Mouse (Mus musculus): ENCODE measurements around the gene Dlg2.

Dlg2 gene

DNA sequence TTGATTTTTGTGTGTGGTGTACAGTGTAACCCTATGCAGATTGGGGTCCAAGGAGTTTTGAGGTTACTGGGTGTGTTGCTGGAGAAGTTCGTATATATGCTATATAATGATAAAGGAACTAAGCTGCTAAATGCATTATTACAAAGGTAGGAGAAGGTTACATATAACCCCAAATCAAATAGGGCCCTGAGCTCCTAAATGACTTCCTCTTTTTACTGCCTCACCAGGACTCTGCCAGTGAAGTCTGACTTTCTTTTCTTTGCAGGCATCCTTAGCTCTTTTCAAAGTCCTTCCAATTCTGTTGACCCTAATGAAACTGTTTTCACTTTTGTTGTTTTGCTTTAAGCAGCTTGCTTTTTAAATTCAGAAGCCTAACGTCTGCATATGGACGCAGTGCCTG, 1016.8 kb downstream of the Dlg2 start:
- H3K9me3 ChIP-seq (ENCODE audit: low read length): no peaks in the 10 kb centered on the region
- H3K27me3 ChIP-seq (ENCODE audit: insufficient read depth, low read length): no peaks in the 10 kb centered on the region
- H3K36me3 ChIP-seq (ENCODE audit: insufficient read depth, low read length): no peaks in the 10 kb centered on the region
- no peaks in the 10 kb centered on the region for H3K4me1 ChIP-seq (replicated peaks; ENCODE audit: low read depth, low read length)
- no peak overlapping the region for H3K4me3 ChIP-seq (replicated peaks; ENCODE audit: low read length)
- no peak for TF ChIP-seq NANOG (IDR thresholded peaks at IDR 0.05; ENCODE audit: borderline replicate concordance, low read length)
- no peak for TF ChIP-seq POU5F1 (IDR thresholded peaks at IDR 0.05; ENCODE audit: borderline replicate concordance, low read length)
- no peak for TF ChIP-seq CTCF (conservative IDR thresholded peaks at IDR 0.05; ENCODE audit: low read length)

DNA sequence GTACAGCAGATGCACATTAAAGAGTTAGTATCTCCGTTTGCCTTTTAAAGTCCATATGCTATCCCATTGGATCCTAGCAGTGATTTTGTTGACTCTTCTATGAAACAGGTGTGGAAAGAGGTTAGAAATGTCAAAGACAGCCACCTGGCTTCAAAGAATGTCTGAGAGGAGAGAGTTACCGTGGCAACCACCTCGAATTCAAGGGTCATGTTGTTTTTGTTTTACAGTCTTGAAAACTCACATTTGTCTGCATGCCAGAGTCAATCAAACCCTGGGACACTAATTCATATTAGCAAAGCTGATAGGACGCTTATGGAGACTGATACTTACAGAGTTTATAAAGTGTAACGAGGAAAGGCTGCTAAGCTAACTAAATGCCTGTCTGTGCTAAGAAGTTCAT, 1019.1 kb downstream of the Dlg2 start:
- H3K4me1 ChIP-seq (replicated peaks; ENCODE audit: low read depth, low read length): no peaks in the 10 kb centered on the region
- no peaks in the 10 kb centered on the region for H3K36me3 ChIP-seq (ENCODE audit: insufficient read depth, low read length)
- no peaks in the 10 kb centered on the region for H3K9me3 ChIP-seq (ENCODE audit: low read length)
- no peak overlapping the region for H3K4me3 ChIP-seq (replicated peaks; ENCODE audit: low read length)
- H3K27me3 ChIP-seq (ENCODE audit: insufficient read depth, low read length): no peaks in the 10 kb centered on the region
- TF ChIP-seq CTCF (conservative IDR thresholded peaks at IDR 0.05; ENCODE audit: low read length) (no peak), NANOG (IDR thresholded peaks at IDR 0.05; ENCODE audit: borderline replicate concordance, low read length) (no peak), POU5F1 (IDR thresholded peaks at IDR 0.05; ENCODE audit: borderline replicate concordance, low read length) (no peak)

DNA sequence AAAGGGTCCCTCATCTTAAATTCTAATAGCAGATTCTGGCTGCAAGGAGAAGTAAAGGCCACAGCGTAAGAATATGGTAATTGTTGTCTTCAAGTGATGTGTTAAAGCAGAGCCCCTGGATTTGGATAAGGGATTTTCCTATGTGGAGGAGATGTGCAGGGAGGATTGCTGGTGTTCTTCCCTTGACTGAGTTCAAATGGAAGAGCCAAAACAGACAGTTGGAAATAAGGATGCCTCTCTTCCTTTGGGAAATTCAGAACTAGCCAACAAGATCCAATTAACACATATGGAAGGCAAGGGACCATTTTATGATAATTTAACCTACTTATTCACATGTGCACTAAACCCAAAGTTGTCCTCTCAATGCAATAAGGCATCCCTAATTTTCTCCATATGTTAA, 1034.6 kb downstream of the Dlg2 start:
- Histone ChIP-seq H3K9me3 (ENCODE audit: low read length) (no peaks in the 10 kb centered on the region), H3K27me3 (ENCODE audit: insufficient read depth, low read length) (no peaks in the 10 kb centered on the region), H3K4me1 (replicated peaks; ENCODE audit: low read depth, low read length) (no peaks in the 10 kb centered on the region), H3K4me3 (replicated peaks; ENCODE audit: low read length) (no peak overlapping the region), H3K36me3 (ENCODE audit: insufficient read depth, low read length) (no peaks in the 10 kb centered on the region)
- TF ChIP-seq NANOG (IDR thresholded peaks at IDR 0.05; ENCODE audit: borderline replicate concordance, low read length): no peak
- TF ChIP-seq CTCF (conservative IDR thresholded peaks at IDR 0.05; ENCODE audit: low read length): no peak
- TF ChIP-seq POU5F1 (IDR thresholded peaks at IDR 0.05; ENCODE audit: borderline replicate concordance, low read length): no peak

DNA sequence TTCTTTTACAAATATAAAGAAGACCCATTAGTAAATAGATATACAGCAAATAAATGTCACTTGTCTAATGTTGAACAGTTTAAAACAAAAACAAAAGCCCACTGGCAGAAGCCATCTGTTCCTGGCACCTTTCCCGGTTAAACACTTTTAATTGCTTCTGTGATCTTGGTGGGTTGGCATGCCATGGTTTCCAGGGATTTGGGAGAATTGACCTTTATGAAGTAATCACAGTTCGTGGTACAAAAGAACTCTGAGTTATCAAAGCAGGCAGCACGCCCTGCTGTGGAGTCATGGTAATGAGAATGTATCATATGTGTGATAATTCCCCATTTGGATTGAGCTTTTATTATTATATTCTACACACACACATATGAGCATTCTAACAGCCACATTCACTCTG, 1038.0 kb downstream of the Dlg2 start:
- TF ChIP-seq CTCF (conservative IDR thresholded peaks at IDR 0.05; ENCODE audit: low read length) (no peak), POU5F1 (IDR thresholded peaks at IDR 0.05; ENCODE audit: borderline replicate concordance, low read length) (no peak), NANOG (IDR thresholded peaks at IDR 0.05; ENCODE audit: borderline replicate concordance, low read length) (no peak)
- H3K36me3 ChIP-seq (ENCODE audit: insufficient read depth, low read length): no peaks in the 10 kb centered on the region
- no peaks in the 10 kb centered on the region for H3K27me3 ChIP-seq (ENCODE audit: insufficient read depth, low read length)
- H3K4me1 ChIP-seq (replicated peaks; ENCODE audit: low read depth, low read length): no peaks in the 10 kb centered on the region
- H3K4me3 ChIP-seq (replicated peaks; ENCODE audit: low read length): no peak overlapping the region
- no peaks in the 10 kb centered on the region for H3K9me3 ChIP-seq (ENCODE audit: low read length)

DNA sequence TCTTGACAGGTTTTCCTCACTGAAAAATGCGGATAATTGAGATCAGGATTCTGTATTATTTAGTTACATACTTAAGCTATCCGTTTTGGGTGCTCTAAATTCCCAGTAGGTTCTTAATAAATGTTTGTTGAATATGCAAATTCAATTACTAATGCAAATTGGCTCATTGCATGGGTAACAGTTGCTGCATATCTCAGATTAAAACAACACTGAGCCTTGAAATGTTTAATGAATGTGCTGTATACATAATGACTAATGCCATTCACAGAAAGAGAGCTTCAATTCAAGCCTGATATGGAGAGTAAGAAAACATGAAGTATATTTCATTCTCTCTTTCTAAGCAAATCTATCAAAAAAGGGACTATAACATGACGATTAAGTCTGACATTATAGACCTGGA, 1039.8 kb downstream of the Dlg2 start:
- Histone ChIP-seq H3K27me3 (ENCODE audit: insufficient read depth, low read length) (no peaks in the 10 kb centered on the region), H3K36me3 (ENCODE audit: insufficient read depth, low read length) (no peaks in the 10 kb centered on the region), H3K9me3 (ENCODE audit: low read length) (no peaks in the 10 kb centered on the region), H3K4me1 (replicated peaks; ENCODE audit: low read depth, low read length) (no peaks in the 10 kb centered on the region), H3K4me3 (replicated peaks; ENCODE audit: low read length) (no peak overlapping the region)
- TF ChIP-seq POU5F1 (IDR thresholded peaks at IDR 0.05; ENCODE audit: borderline replicate concordance, low read length) (no peak), CTCF (conservative IDR thresholded peaks at IDR 0.05; ENCODE audit: low read length) (no peak), NANOG (IDR thresholded peaks at IDR 0.05; ENCODE audit: borderline replicate concordance, low read length) (no peak)

DNA sequence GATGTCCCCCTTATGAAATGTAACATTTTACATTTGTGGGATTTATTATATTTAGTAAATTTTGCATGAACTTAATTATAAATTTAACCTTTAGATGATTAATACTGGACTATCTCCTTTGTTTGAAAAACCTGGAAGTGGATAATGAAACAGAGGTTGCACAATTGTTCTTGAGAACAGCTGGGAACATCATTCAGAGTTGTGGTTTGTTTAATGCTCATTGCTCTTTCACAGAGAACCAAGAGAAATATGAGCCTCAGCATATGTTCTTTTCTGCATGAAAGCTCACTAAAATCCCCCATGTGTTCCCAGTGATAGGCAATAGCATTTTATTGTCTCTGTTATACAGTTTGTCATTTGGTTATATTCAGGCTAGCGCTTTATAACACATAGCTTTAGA, 1049.4 kb downstream of the Dlg2 start:
- Histone ChIP-seq H3K9me3 (ENCODE audit: low read length) (no peaks in the 10 kb centered on the region), H3K36me3 (ENCODE audit: insufficient read depth, low read length) (no peaks in the 10 kb centered on the region), H3K27me3 (ENCODE audit: insufficient read depth, low read length) (no peaks in the 10 kb centered on the region), H3K4me1 (replicated peaks; ENCODE audit: low read depth, low read length) (no peaks in the 10 kb centered on the region), H3K4me3 (replicated peaks; ENCODE audit: low read length) (no peak overlapping the region)
- TF ChIP-seq CTCF (conservative IDR thresholded peaks at IDR 0.05; ENCODE audit: low read length) (no peak), POU5F1 (IDR thresholded peaks at IDR 0.05; ENCODE audit: borderline replicate concordance, low read length) (no peak), NANOG (IDR thresholded peaks at IDR 0.05; ENCODE audit: borderline replicate concordance, low read length) (no peak)

DNA sequence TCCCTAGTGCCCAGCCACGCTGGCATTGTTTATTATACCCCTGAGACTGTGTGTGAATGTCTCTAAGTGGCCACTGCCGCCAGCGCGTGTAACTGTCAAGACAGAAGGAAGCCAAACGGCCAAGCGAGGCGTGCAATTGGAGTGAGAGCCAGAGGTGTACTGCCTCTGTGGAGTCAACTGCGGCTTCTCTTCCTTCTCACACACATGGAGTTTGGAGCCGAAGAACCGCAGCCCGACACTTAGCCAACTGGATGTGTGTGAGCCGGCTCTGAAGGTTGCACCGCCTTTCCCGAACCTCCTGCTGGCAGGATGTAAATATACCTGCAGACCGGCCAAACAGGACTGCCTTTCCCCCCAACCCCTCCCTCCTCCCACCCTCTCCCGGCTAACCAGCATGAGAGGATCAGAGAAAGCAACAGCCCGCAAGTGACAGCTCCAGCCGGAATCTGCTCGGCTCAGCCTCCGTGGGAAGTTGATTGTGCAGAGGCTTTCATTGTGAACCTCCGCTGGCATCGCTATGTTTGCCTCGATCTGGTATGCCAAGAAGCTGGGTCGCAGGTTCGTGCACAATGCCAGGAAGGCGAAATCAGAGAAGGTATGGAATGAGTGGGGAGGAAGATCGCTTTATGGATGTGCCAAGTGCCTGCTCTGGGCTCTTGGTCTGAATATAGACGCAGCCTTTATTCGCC, 1066.3 kb downstream of the Dlg2 start:
- no peaks in the 10 kb centered on the region for H3K36me3 ChIP-seq (ENCODE audit: insufficient read depth, low read length)
- peak overlapping the region; percentile 43 for H3K4me3 ChIP-seq (replicated peaks; ENCODE audit: low read length)
- TF ChIP-seq POU5F1 (IDR thresholded peaks at IDR 0.05; ENCODE audit: borderline replicate concordance, low read length) (no peak), NANOG (IDR thresholded peaks at IDR 0.05; ENCODE audit: borderline replicate concordance, low read length) (no peak), CTCF (conservative IDR thresholded peaks at IDR 0.05; ENCODE audit: low read length) (no peak)
- no peaks in the 10 kb centered on the region for H3K9me3 ChIP-seq (ENCODE audit: low read length)
- peaks cover 6% of the 10 kb centered on the region; the same call in 1 of the 2 replicates for H3K4me1 ChIP-seq (replicated peaks; ENCODE audit: low read depth, low read length)
- peaks cover 23% of the 10 kb centered on the region for H3K27me3 ChIP-seq (ENCODE audit: insufficient read depth, low read length)

DNA sequence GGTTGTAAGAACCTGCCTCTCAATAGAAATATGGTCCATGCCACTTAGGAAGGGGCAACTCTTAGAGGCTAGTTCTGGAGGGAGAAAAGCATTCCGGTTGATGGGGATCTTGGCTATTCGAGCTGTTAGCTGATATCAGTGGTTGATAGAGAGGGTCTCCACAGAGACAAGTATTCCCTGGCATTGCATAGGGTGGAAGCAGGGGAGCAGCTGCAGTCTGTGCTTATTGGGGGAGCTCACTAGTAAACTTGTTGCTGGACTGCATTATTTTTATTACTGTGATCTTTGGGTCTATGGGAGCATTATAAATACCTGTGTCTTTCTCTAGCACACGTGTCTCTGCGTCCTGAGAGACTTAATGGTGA, 1066.8 kb downstream of the Dlg2 start:
- H3K27me3 ChIP-seq (ENCODE audit: insufficient read depth, low read length): peaks cover 23% of the 10 kb centered on the region
- H3K36me3 ChIP-seq (ENCODE audit: insufficient read depth, low read length): no peaks in the 10 kb centered on the region
- TF ChIP-seq NANOG (IDR thresholded peaks at IDR 0.05; ENCODE audit: borderline replicate concordance, low read length) (no peak), CTCF (conservative IDR thresholded peaks at IDR 0.05; ENCODE audit: low read length) (no peak), POU5F1 (IDR thresholded peaks at IDR 0.05; ENCODE audit: borderline replicate concordance, low read length) (no peak)
- peaks cover 6% of the 10 kb centered on the region; the same call in 1 of the 2 replicates for H3K4me1 ChIP-seq (replicated peaks; ENCODE audit: low read depth, low read length)
- no peaks in the 10 kb centered on the region for H3K9me3 ChIP-seq (ENCODE audit: low read length)
- H3K4me3 ChIP-seq (replicated peaks; ENCODE audit: low read length): peak overlapping the region; percentile 43; the same call in 1 of the 2 replicates

DNA sequence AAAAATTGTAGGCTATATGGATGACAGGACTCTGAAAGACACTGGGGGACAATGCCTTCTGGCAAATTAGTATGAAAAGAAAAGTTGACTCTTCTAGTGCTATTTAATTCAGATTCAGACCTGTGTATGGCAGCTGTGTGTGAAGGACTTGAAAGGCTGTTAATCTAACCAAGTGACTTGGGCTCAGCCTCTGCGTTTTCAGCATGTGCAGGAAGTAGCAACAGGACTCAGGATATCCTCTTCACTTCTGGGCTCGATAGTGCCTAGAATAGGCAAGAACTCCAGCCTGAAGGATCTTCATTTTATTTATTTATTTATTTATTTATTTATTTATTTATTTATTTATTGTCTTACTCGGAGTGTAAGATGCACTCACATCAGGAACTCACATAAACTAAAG, 1068.1 kb downstream of the Dlg2 start:
- Histone ChIP-seq H3K9me3 (ENCODE audit: low read length) (no peaks in the 10 kb centered on the region), H3K36me3 (ENCODE audit: insufficient read depth, low read length) (no peaks in the 10 kb centered on the region), H3K27me3 (ENCODE audit: insufficient read depth, low read length) (peaks cover 23% of the 10 kb centered on the region), H3K4me1 (replicated peaks; ENCODE audit: low read depth, low read length) (peaks cover 6% of the 10 kb centered on the region; the same call in 1 of the 2 replicates), H3K4me3 (replicated peaks; ENCODE audit: low read length) (no peak overlapping the region)
- TF ChIP-seq NANOG (IDR thresholded peaks at IDR 0.05; ENCODE audit: borderline replicate concordance, low read length) (no peak), POU5F1 (IDR thresholded peaks at IDR 0.05; ENCODE audit: borderline replicate concordance, low read length) (no peak), CTCF (conservative IDR thresholded peaks at IDR 0.05; ENCODE audit: low read length) (no peak)
